Mouse (Mus musculus) midbrain, postnatal 0 days (tissue): ENCODE measurements around the gene Tnrc6a. TPM values are rescaled to one million over a fixed set of nuclear protein-coding genes. Genes with fewer than 3 reads are reported as not detected.

Experiments used
- ATAC-seq: fragments of 200-750 bp; cut with Nextera tagmentation; 2 replicates; pipeline ENCODE4 v1.8.0; 2017; ENCODE audit warnings: moderate number of reproducible peaks, mild to moderate bottlenecking, moderate TSS enrichment, moderate library complexity; ENCODE audit not compliant: low FRiP score
- DNase-seq: peaks from one replicate; pipeline ENCODE4 v3.0.0-alpha.2; 2015; ENCODE audit warnings: low spot score
- H3K27ac ChIP-seq: fragments of 300-500 bp; sonication (generic); 2 replicates; pipeline ENCODE4 v1.5.1; 2014; ENCODE audit warnings: low read depth, mild to moderate bottlenecking, low read length, mixed read lengths
- H3K27me3 ChIP-seq: fragments of 300-500 bp; sonication (generic); 2 replicates; pipeline ENCODE4 v1.6.1; 2014; ENCODE audit warnings: low read length, control low read depth, mixed read lengths; ENCODE audit not compliant: insufficient read depth
- H3K36me3 ChIP-seq: fragments of 300-500 bp; sonication (generic); 2 replicates; pipeline ENCODE4 v1.6.1; 2014; ENCODE audit warnings: low read length, control low read depth, mixed read lengths; ENCODE audit not compliant: insufficient read depth
- H3K4me1 ChIP-seq: fragments of 300-500 bp; sonication (generic); 2 replicates; pipeline ENCODE4 v1.6.1; 2014; ENCODE audit warnings: mild to moderate bottlenecking, control low read depth, antibody characterized with exemption, low read length, mixed read lengths; ENCODE audit not compliant: insufficient read depth
- H3K4me2 ChIP-seq: fragments of 300-500 bp; sonication (generic); 2 replicates; pipeline ENCODE4 v1.6.1; 2014; ENCODE audit warnings: low read depth, mild to moderate bottlenecking, low read length, mixed read lengths; ENCODE audit not compliant: poor library complexity, severe bottlenecking
- H3K4me3 ChIP-seq: fragments of 300-500 bp; sonication (generic); 2 replicates; pipeline ENCODE4 v1.5.1; 2014; ENCODE audit warnings: low read depth, mild to moderate bottlenecking, low read length, moderate library complexity
- H3K9ac ChIP-seq: fragments of 300-500 bp; sonication (generic); replicated peaks from 2 replicates; pipeline ENCODE4 v1.6.1; 2014; ENCODE audit warnings: mild to moderate bottlenecking, low read length, moderate library complexity, mixed read lengths; ENCODE audit not compliant: poor library complexity, severe bottlenecking
- H3K9me3 ChIP-seq: fragments of 300-500 bp; sonication (generic); 2 replicates; pipeline ENCODE4 v1.6.1; 2016; ENCODE audit warnings: low read length, control low read depth
- CTCF ChIP-seq: IDR thresholded peaks from 2 replicates; pipeline ENCODE4 v1.5.1; 2016; ENCODE audit warnings: antibody characterized with exemption, mild to moderate bottlenecking
- WGBS: fragments of 180-500 bp; shearing (Covaris S2); extraction: QIAGEN DNeasy Blood & Tissue Kit; methylation state at CpG from one replicate; pipeline ENCODE4 v1.1.7; 2014; 5-methylcytosine and 5-hydroxymethylcytosine counted together
- polyA plus RNA-seq: library from polyadenylated mRNA; unstranded; fragments of >200 nt; fragmentation: Nextera tagmentation; extraction: Ambion mirVana; gene quantifications from 2 replicates; pipeline ENCODE4 v1.2.1, GENCODE M21; 2015
- total RNA-seq: library from RNA; depleted of rRNA; stranded (reverse); fragments of >200 nt; gene quantifications from 2 replicates; pipeline ENCODE4 v1.2.3, GENCODE M21; 2014; rRNA removed

Tnrc6a gene
- total and polyA plus RNA-seq, 2 experiments from 2014 or later = 53.2 to 73.9 TPM

- H3K9ac ChIP-seq = no peak overlapping the region
- TF ChIP-seq CTCF = no peak
- WGBS = 43% methylated on average over 4 of the region's 4 CpGs
- no peaks in the 10 kb centered on the region for H3K9me3 ChIP-seq
- no peak overlapping the region for H3K4me2 ChIP-seq
- no peaks in the 10 kb centered on the region for H3K27me3 ChIP-seq
- H3K27ac ChIP-seq = peak overlapping the region; percentile 27; the same call in 1 of the 2 replicates
- H3K4me1 ChIP-seq = no peaks in the 10 kb centered on the region
- DNase-seq = peak; percentile 81
- H3K36me3 ChIP-seq = no peaks in the 10 kb centered on the region
- no peak overlapping the region for H3K4me3 ChIP-seq
- ATAC-seq = peak; percentile 81
Observed at GRCm38 (mm10) chr7:123238621-123239020, 114.9 kb downstream of the Tnrc6a start.

GRCm38 (mm10) chr7:123240064-123240463 is 116.4 kb downstream of the Tnrc6a start:
- Histone ChIP-seq H3K4me3 (no peak overlapping the region), H3K4me2 (no peak overlapping the region), H3K4me1 (no peaks in the 10 kb centered on the region), H3K9ac (no peak overlapping the region), H3K27me3 (no peaks in the 10 kb centered on the region), H3K27ac (no peak overlapping the region), H3K36me3 (no peaks in the 10 kb centered on the region), H3K9me3 (no peaks in the 10 kb centered on the region)
- 69% methylated on average over 6 of the region's 6 CpGs for WGBS
- no peak for TF ChIP-seq CTCF
- DNase-seq = no peak
- no peak for ATAC-seq

- Histone ChIP-seq H3K4me1 (no peaks in the 10 kb centered on the region), H3K27me3 (no peaks in the 10 kb centered on the region), H3K9ac (no peak overlapping the region), H3K4me3 (no peak overlapping the region), H3K36me3 (no peaks in the 10 kb centered on the region), H3K27ac (no peak overlapping the region), H3K4me2 (no peak overlapping the region), H3K9me3 (no peaks in the 10 kb centered on the region)
- whole genome bisulfite sequencing = 91% methylated on average over 7 of the region's 7 CpGs
- no peak for TF ChIP-seq CTCF
- ATAC-seq = no peak
- no peak for DNase-seq
Observed at GRCm38 (mm10) chr7:123242241-123242640, 118.6 kb downstream of the Tnrc6a start.

- Histone ChIP-seq H3K4me3 (no peak overlapping the region), H3K36me3 (no peaks in the 10 kb centered on the region), H3K9me3 (no peaks in the 10 kb centered on the region), H3K4me1 (no peaks in the 10 kb centered on the region), H3K27ac (no peak overlapping the region), H3K9ac (no peak overlapping the region), H3K4me2 (no peak overlapping the region), H3K27me3 (no peaks in the 10 kb centered on the region)
- 83% methylated on average over 1 of the region's 1 CpGs for WGBS
- TF ChIP-seq CTCF = no peak
- no peak for ATAC-seq
- no peak for DNase-seq
Observed at GRCm38 (mm10) chr7:123244833-123245232, 121.1 kb downstream of the Tnrc6a start.

Other genes with a start within 250 kb of the Tnrc6a start
- 33.7 and 42.9 TPM in 2 replicates for gene Rbbp6, start 158.2 kb upstream of the Tnrc6a start, total RNA-seq
- gene Rbbp6, start 158.2 kb upstream of the Tnrc6a start, polyA plus RNA-seq = 17.3 and 22.9 TPM in 2 replicates
- gene Slc5a11, start 90.9 kb downstream of the Tnrc6a start, total RNA-seq = 0.66 and 0.82 TPM in 2 replicates
- gene Slc5a11, start 90.9 kb downstream of the Tnrc6a start, polyA plus RNA-seq = 0.20 and 0.47 TPM in 2 replicates
- gene Lcmt1, start 245.9 kb downstream of the Tnrc6a start, total RNA-seq = 62.8 and 74.8 TPM in 2 replicates
- 114 and 115 TPM in 2 replicates for gene Lcmt1, start 245.9 kb downstream of the Tnrc6a start, polyA plus RNA-seq
- gene Arhgap17, start 246.0 kb downstream of the Tnrc6a start, total RNA-seq = 4.8 and 12.1 TPM in 2 replicates
- gene Arhgap17, start 246.0 kb downstream of the Tnrc6a start, polyA plus RNA-seq = 5.3 and 6.3 TPM in 2 replicates